In the genomic region with DNA sequence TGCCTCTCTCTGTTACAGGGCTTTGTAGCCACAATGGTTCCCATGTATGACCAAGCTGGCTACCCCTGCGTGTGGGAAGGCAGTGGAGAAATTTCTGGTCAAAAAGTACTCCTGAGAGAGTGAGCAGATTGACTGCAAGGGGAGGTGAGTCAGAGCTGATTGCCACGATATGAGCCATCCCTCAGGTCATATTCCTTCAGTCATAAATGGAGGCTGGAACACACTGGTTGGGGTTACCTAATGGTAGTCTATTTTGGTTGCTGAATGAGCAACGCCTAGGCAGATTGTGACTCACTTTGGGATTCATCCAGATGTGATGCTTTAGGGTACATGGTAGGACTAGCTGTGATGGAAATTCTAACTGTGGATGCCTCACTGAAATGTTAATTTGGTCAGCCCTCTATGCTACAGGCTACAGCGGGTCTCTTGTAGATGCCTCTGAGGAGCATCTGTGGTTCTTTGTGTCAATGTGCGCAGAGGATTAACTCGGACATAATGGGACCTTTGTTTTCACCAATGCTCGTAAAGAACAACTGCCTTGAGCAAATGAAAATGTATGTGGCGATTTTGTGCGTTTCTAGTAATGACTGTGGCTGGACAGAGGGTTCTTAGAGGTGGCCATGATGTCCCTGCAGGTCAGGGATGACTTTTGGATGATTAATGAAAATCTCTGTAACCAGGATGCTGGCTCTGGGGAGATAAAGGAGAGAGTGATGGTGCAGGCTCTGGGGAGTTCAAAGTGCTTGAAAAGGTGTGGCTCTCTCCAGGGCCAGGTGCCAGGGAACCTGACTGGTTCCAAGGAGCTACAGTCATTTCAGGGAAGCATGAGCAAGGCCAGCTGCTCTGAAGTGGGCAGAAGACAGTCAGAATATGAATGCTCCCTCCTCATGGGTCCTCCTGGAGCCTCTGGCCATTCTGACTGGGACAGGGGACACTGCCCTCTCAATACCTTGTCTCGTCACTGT, we compare ENCODE assay signal across 23 mouse cellular contexts.
DNase-seq lines count a peak whose midpoint lies in the region; ATAC-seq lines count a peak whose summit lies in the region.
"Had no signal": no experiment of that assay in that cellular context is flagged by ENCODE, and none has a peak within 500 bp of the region (broad histone marks: within the 10 kb centered on the region; RNA-seq: fewer than 3 reads in every experiment).

No protein-coding gene starts in this region.

- no peak overlapping the region for H3K4me3 ChIP-seq in embryonic facial prominence, embryonic 14.5 days (ENCODE audit: low read depth, low read length)
- H3K4me3 ChIP-seq in embryonic facial prominence, embryonic 10.5 days: no peak overlapping the region
- H3K4me3 ChIP-seq: erythroblast, embryonic 14.5 days; megakaryocyte, embryonic 14.5 days; neural tube, embryonic 13.5 days had no signal

- H3K4me2 ChIP-seq in embryonic facial prominence, embryonic 14.5 days (ENCODE audit: low read depth, low read length): no peak overlapping the region
- H3K4me2 ChIP-seq: heart, embryonic 11.5 days; neural tube, embryonic 13.5 days had no signal

- no peak for DNase-seq in embryonic facial prominence, embryonic 14.5 days (ENCODE audit: low spot score)
- DNase-seq in embryonic facial prominence, embryonic 10.5 days (ENCODE audit: low spot score): no peak
- peak; percentile 10 for DNase-seq in right cerebral cortex, adult 18-20 months
- DNase-seq in right cerebral cortex, postnatal 25 days: no peak
- peak; percentile 19 for DNase-seq in adipocyte (ENCODE audit: low spot score)
- DNase-seq in telencephalon, adult 2 months (ENCODE audit: low read depth, low spot score): peak; percentile 40
- DNase-seq in layer of hippocampus, adult 8-10 months (ENCODE audit: low spot score in 2 of 2): no peak
- no peak for DNase-seq in heart, postnatal 25 days (ENCODE audit: low spot score)
- DNase-seq: cerebellum, adult 2 months; gastrocnemius, postnatal 36 days; heart, postnatal 4 days; kidney, adult 18-20 months; kidney, postnatal 14 days; liver, postnatal 0 days; lung, postnatal 14 days; right cerebral cortex, postnatal 4 days; thymus, postnatal 4 days had no signal

- no peaks in the 10 kb centered on the region for H3K9me3 ChIP-seq in embryonic facial prominence, embryonic 14.5 days (ENCODE audit: control insufficient read depth, low read length)
- H3K9me3 ChIP-seq in embryonic facial prominence, embryonic 10.5 days: 0 out of 2 replicates have a peak, but pooled peaks cover 2% of the 10 kb centered on the region
- H3K9me3 ChIP-seq: neural tube, embryonic 13.5 days had no signal

- no peak overlapping the region for H3K9ac ChIP-seq in embryonic facial prominence, embryonic 14.5 days (ENCODE audit: low read depth, low read length)
- H3K9ac ChIP-seq: liver, postnatal 0 days; neural tube, embryonic 13.5 days had no signal

- 51% methylated on average over 10 of the region's 10 CpGs for WGBS in embryonic facial prominence, embryonic 14.5 days
- WGBS in embryonic facial prominence, embryonic 10.5 days: 49% methylated on average over 10 of the region's 10 CpGs

- no peak overlapping the region for H3K27ac ChIP-seq in embryonic facial prominence, embryonic 14.5 days (replicated peaks; ENCODE audit: low read depth, low read length)
- H3K27ac ChIP-seq in embryonic facial prominence, embryonic 10.5 days (replicated peaks): no peak overlapping the region
- H3K27ac ChIP-seq: neural tube, embryonic 13.5 days had no signal

- ATAC-seq in embryonic facial prominence, embryonic 14.5 days (ENCODE audit: low read depth): peak; percentile 26; the same call in 1 of the 2 replicates
- ATAC-seq: activated CD4-positive, CD25-positive, alpha-beta regulatory T cell, adult 4 months; liver, postnatal 0 days had no signal

- H3K36me3 ChIP-seq in embryonic facial prominence, embryonic 14.5 days (ENCODE audit: control insufficient read depth, insufficient read depth, low read length): no peaks in the 10 kb centered on the region
- no peaks in the 10 kb centered on the region for H3K36me3 ChIP-seq in embryonic facial prominence, embryonic 10.5 days (replicated peaks)
- H3K36me3 ChIP-seq: neural tube, embryonic 13.5 days had no signal

- intact Hi-C loops in heart, postnatal 25 days (cut with DNase I): no loop called here

- no peaks in the 10 kb centered on the region for H3K4me1 ChIP-seq in embryonic facial prominence, embryonic 14.5 days (ENCODE audit: control insufficient read depth, insufficient read depth, low read length)
- 0 out of 2 replicates have a peak, but pooled peaks cover 2% of the 10 kb centered on the region for H3K4me1 ChIP-seq in embryonic facial prominence, embryonic 10.5 days
- H3K4me1 ChIP-seq: megakaryocyte, embryonic 14.5 days had no signal

- no peaks in the 10 kb centered on the region for H3K27me3 ChIP-seq in embryonic facial prominence, embryonic 14.5 days (replicated peaks; ENCODE audit: control insufficient read depth, insufficient read depth, low read length)
- no peaks in the 10 kb centered on the region for H3K27me3 ChIP-seq in embryonic facial prominence, embryonic 10.5 days (replicated peaks; ENCODE audit: low read depth, poor library complexity, severe bottlenecking)
- H3K27me3 ChIP-seq: CH12.LX; megakaryocyte, embryonic 14.5 days; neural tube, embryonic 13.5 days had no signal

Comparison
In these comparisons a context has a peak if more than half of its experiments do, and no peak if none do; other contexts are left out.
1. DNase-seq: peak in right cerebral cortex, adult 18-20 months (single experiment), adipocyte (single experiment) and telencephalon, adult 2 months (single experiment); none in embryonic facial prominence, embryonic 14.5 days (single experiment), embryonic facial prominence, embryonic 10.5 days (single experiment), right cerebral cortex, postnatal 25 days (single experiment), layer of hippocampus, adult 8-10 months (0 of 2) and heart, postnatal 25 days (single experiment).